Comparison of ENCODE assay signal across 13 mouse cellular contexts in the genomic region with DNA sequence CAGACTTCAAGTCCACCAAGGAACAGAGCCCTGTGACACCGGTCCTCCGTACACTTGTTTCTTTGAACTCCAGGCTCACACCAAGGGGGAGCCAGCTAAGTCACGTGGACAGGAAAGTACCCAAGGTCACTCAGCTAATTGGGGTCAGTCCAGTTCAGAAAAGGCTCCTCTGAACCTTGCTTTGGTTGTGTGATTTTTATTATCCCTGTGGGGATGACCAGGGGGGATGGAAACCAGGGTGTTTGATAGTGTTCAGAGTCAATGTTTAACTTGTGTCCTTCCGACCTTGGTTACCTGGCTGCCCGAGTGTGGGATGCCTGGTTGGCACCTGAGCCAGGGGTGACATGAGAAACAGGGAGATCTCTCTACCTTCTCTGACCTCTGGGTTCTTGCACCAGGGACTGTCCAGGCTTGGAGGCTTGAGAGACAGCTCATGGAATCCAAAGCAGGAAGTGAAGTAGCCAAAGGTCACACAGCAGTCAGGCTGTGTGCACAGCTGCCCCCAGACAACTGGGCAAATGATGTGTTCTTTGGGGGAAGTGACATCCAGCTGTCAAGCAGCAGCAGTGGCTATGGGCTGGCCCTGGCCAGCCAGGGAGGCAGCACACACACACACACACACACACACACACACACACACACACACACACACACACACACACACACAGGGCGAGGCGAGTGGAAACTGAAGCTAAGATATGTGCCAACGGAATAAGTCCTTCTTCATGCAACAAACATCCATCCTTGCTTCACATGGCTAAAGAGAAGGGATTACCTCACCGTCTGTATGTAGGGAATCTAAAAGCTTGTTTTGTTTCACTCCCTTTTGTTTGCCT.
A peak's percentile ranks its signal among the peaks of the same experiment; 100 is the strongest.
DNase-seq lines count a peak whose midpoint lies in the region; ATAC-seq lines count a peak whose summit lies in the region.
"Had no signal": no experiment of that assay in that cellular context is flagged by ENCODE, and none has a peak within 500 bp of the region (broad histone marks: within the 10 kb centered on the region; RNA-seq: fewer than 3 reads in every experiment).

No protein-coding gene starts in this region.

- H3K9ac ChIP-seq in liver, embryonic 13.5 days, result no peak overlapping the region
- H3K9ac ChIP-seq in stomach, embryonic 15.5 days, result no peak overlapping the region
- H3K9ac ChIP-seq in forebrain, embryonic 11.5 days (ENCODE audit: low read length), result no peak overlapping the region

- no peaks in the 10 kb centered on the region for H3K27me3 ChIP-seq in liver, embryonic 13.5 days
- H3K27me3 ChIP-seq in stomach, embryonic 15.5 days (replicated peaks), result no peaks in the 10 kb centered on the region
- no peaks in the 10 kb centered on the region for H3K27me3 ChIP-seq in forebrain, embryonic 11.5 days (ENCODE audit: control insufficient read depth, insufficient read depth, low read length)
- H3K27me3 ChIP-seq: CH12.LX had no signal

- H3K36me3 ChIP-seq in liver, embryonic 13.5 days, result no peaks in the 10 kb centered on the region
- H3K36me3 ChIP-seq in stomach, embryonic 15.5 days, result no peaks in the 10 kb centered on the region
- no peaks in the 10 kb centered on the region for H3K36me3 ChIP-seq in forebrain, embryonic 11.5 days (ENCODE audit: control insufficient read depth, insufficient read depth, low read length)

- DNase-seq in heart, postnatal 4 days, result peak; percentile 33
- DNase-seq in heart, postnatal 36 days, result no peak
- DNase-seq in kidney, adult 8-10 months, result peak; percentile 92 to 98
- no peak for DNase-seq in liver, embryonic 13.5 days
- no peak for DNase-seq in forebrain, embryonic 11.5 days (ENCODE audit: low spot score)
- DNase-seq: cerebellum, adult 11-12 months; retina, postnatal 1 day; thymus, adult 18-20 months had no signal

- no peak overlapping the region for H3K4me2 ChIP-seq in liver, embryonic 13.5 days
- H3K4me2 ChIP-seq in stomach, embryonic 15.5 days, result no peak overlapping the region
- no peak overlapping the region for H3K4me2 ChIP-seq in forebrain, embryonic 11.5 days (ENCODE audit: low read depth, low read length, severe bottlenecking)

- ATAC-seq in liver, embryonic 13.5 days (ENCODE audit: low read depth), result peak; percentile 52
- peak; percentile 40; the same call in 1 of the 2 replicates for ATAC-seq in stomach, embryonic 15.5 days (ENCODE audit: insufficient read depth, low FRiP score, low read depth)
- ATAC-seq in cerebellum, adult (ENCODE audit: insufficient number of reproducible peaks, low FRiP score, low TSS enrichment), result no peak
- ATAC-seq in monocyte, adult 5-6 weeks (replicated peaks; ENCODE audit: insufficient number of reproducible peaks, low FRiP score, low TSS enrichment, poor library complexity, severe bottlenecking), result no peak
- ATAC-seq in forebrain, embryonic 11.5 days (replicated peaks; ENCODE audit: low FRiP score), result no peak
- ATAC-seq: forebrain, embryonic 14.5 days had no signal

- 65% methylated on average over 9 of the region's 9 CpGs for WGBS in liver, embryonic 13.5 days (ENCODE audit: insufficient replicate concordance)
- WGBS in stomach, embryonic 15.5 days, result 56% methylated on average over 9 of the region's 9 CpGs
- WGBS in forebrain, embryonic 11.5 days, result 63% methylated on average over 9 of the region's 9 CpGs

- H3K4me3 ChIP-seq in liver, embryonic 13.5 days (replicated peaks), result no peak overlapping the region
- H3K4me3 ChIP-seq in stomach, embryonic 15.5 days (replicated peaks), result no peak overlapping the region
- H3K4me3 ChIP-seq in forebrain, embryonic 11.5 days (ENCODE audit: low read depth, low read length), result no peak overlapping the region

- H3K27ac ChIP-seq in liver, embryonic 13.5 days, result peak overlapping the region; percentile 43; the same call in 1 of the 2 replicates
- H3K27ac ChIP-seq in stomach, embryonic 15.5 days, result 0 out of 2 replicates have a peak overlapping the region, but pooled peaks have one; percentile 13
- H3K27ac ChIP-seq in forebrain, embryonic 11.5 days (ENCODE audit: low read depth, low read length), result no peak overlapping the region

- intact Hi-C loops in heart, postnatal 36 days (cut with DNase I), result no loop called here

- H3K4me1 ChIP-seq in liver, embryonic 13.5 days (replicated peaks), result peaks cover 12% of the 10 kb centered on the region
- H3K4me1 ChIP-seq in stomach, embryonic 15.5 days, result peaks cover 16% of the 10 kb centered on the region
- no peaks in the 10 kb centered on the region for H3K4me1 ChIP-seq in forebrain, embryonic 11.5 days (replicated peaks; ENCODE audit: control insufficient read depth, insufficient read depth, low read length)

- H3K9me3 ChIP-seq in liver, embryonic 13.5 days (replicated peaks), result no peaks in the 10 kb centered on the region
- H3K9me3 ChIP-seq in stomach, embryonic 15.5 days, result no peaks in the 10 kb centered on the region
- no peaks in the 10 kb centered on the region for H3K9me3 ChIP-seq in forebrain, embryonic 11.5 days (ENCODE audit: control insufficient read depth, low read length)

Comparison
In these comparisons a context has a peak if more than half of its experiments do, and no peak if none do; other contexts are left out.
1. DNase-seq: peak in heart, postnatal 4 days (single experiment) and kidney, adult 8-10 months (2 of 2); none in heart, postnatal 36 days (0 of 2), liver, embryonic 13.5 days (single experiment) and forebrain, embryonic 11.5 days (single experiment).
2. ATAC-seq: peak in liver, embryonic 13.5 days (single experiment) and stomach, embryonic 15.5 days (single experiment); none in cerebellum, adult (single experiment), monocyte, adult 5-6 weeks (single experiment) and forebrain, embryonic 11.5 days (single experiment).